Mouse (Mus musculus): ENCODE data around the gene Slu7. TPM values are rescaled to one million over a fixed set of nuclear protein-coding genes. Genes with fewer than 3 reads are reported as not detected.

Slu7 gene
- total RNA-seq (2021) = 10 to 100 TPM; 36.4 to 38.6 TPM
- long read RNA-seq, experiment 1, transcript Slu7-205 (16 exons, 1,662 nt) = minor isoform, 5 of 52 reads
- long read RNA-seq, experiment 1, transcript Slu7-201 (16 exons, 3,625 nt) = major isoform, 7 of 52 reads
- long read RNA-seq, experiment 1, partial matches to known transcripts = 30 of 52 reads
- long read RNA-seq, experiment 1, other reads (novel, unspliced or antisense) = 10 of 52 reads
- long read RNA-seq, experiment 2, transcript Slu7-201 (16 exons, 3,625 nt) = major isoform, 13 of 24 reads
- long read RNA-seq, experiment 2, partial matches to known transcripts = 0 of 24 reads
- long read RNA-seq, experiment 2, other reads (novel, unspliced or antisense) = 11 of 24 reads

- peak; percentile 82 for DNase-seq
These were observed at the start of gene Slu7 for GRCm38 (mm10) chr11:43433254-43434023. Gene Slu7 (plus strand): TSS chr11:43433744.

DNA sequence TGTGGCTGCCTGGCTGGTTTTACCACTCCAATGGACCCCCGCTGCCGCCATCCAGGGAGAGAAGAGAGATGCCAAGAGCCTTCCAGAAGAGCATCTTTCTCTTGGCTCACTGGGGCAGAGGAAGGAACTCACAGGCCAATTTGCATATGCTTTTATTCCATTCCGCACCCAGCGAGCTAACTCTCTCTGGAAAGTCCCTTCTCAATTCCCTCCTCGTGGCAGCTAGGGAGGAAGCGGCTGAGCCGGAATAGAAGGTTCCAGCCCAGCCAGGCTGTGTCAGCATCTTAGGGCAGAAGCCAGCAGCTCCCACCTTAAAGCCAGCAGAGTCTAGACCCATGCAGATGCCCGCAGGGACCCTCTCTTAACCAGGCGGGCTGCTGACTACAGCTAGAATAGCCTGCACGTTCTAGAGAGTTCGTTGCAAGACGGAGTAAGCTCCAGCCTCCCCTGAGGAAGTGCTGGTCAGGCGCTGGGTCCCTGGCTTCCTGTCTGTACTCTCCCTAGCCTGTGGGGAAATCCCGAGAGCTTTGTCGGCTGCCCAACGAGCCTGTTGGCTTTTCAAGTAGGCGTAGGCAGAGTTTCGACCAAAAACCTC is 48.4 kb upstream of the Slu7 start:
- peak; percentile 67 for DNase-seq

DNA sequence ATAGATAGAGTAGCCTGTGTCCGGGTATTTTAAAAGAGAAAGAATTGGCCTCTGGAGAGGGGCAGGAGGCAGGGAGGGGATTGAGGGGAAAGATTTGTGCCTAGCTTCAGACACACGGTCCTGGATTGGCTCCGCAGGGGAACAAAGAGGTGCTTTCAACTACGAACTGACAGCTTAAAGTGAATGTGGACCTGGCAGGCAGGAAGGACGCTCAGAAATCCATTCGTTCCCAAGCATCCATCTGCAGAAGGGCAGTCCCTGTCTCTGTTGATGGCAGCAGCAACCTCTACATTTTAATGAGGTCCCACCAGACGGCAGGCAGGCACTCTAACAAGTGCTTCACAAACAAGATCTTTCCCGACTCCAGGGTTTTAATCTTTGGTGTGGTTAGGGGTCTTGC is 47.8 kb upstream of the Slu7 start:
- DNase-seq = peak; percentile 3

DNA sequence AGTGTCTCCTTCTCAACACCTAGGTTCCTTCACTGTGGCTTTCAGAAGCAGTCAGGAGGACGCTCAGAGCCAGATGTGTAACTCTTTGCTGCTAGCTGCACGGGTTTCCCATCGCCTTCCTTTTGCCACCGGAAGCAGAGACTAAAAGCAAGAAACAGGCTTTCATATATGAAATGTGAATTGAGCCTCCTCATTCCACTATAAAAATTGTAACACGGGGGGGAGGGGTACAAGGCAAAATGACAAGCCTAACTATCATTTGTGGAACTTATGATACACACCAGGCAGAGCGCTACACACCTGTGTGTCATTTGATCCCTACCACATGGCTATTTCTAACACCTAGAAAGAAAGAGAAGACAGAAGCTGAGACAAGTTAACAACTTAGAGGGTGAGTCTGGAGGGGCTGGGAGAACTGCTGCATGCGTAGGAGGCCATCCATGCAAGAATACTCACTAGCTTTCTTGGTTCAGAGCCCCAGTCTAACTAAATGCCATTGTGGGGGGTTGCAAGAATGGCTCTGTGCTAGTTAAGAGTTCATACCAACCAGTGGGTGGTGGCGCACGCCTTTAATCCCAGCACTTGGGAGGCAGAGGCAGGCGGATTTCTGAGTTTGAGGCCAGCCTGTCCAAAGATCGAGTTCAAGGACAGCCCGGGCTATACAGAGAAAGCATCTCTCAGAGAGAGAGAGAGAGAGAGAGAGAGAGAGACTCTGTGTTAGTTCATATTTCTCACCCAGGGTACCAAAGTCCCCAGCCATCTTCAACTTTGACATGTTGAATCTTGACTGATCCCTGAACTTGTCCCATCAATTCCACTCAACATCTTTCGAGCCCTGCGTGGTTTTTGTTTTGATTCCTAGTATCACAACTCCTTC is 46.3 kb upstream of the Slu7 start:
- DNase-seq = no peak

DNA sequence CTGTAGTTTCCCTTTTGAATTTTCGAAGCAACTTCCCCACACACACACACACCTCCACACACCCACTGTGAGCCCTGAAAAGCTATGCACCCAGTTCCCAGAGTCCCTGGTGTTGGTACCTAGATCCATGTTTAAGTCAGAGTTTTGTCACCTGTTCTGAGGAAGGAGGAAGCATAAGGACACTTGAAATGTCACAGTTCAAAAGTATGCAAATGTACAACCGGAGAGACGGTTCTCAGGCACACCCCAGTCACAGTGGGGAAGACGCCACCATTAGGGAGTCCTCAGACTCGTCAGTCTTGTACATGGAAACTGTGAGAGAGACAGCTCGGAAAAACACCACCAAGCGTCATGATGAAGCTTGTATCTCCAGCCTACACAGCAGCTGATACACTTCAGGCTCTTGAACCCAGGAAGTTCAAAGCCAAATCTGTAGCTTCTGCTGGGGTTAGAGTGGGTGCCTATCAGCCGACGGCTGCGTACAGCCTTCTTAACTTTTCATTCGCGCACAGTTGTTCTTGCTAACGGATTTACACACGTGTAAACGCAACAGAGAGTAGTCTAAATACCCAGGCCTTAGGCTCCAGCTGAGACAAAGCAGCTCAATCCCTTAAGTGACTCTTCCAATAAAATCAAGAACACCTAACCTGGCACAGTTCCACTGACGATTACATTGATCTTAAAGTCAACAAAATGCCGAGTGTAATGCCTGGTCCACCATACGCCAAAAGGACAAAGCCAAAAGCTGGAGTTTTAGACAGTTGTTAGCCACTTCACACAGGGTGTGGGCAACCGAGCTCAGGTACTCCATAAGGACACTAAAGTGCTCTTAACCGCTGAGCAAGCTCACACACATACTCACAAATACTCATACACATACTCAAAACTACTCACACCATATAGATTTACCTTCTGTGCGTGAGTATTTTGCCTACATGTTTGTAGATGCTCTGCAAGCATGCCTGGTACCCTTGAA is 45.1 kb upstream of the Slu7 start:
- no peak for DNase-seq

- DNase-seq = no peak
These were observed 44.4 kb upstream of the Slu7 start for GRCm38 (mm10) chr11:43389118-43389517.

DNA sequence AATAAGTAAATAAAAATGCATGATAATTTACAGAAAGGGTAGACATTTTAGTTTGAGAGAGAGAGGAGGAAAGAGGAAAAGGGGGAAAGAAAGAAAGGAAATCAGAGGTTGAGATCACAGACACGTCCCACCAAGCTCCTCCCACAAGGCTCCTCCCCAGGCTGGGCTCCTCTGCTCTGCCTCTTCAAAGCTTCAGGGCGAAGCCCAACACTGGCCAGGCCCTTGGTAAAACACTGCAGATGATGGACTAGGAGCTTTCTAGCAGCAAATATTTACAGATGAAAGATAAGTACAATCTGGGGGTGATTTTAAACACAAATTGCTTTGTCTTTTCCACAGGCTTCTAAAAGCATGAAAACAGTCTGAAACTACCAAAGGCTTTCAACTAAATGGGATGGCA is 40.8 kb upstream of the Slu7 start:
- DNase-seq = no peak

DNA sequence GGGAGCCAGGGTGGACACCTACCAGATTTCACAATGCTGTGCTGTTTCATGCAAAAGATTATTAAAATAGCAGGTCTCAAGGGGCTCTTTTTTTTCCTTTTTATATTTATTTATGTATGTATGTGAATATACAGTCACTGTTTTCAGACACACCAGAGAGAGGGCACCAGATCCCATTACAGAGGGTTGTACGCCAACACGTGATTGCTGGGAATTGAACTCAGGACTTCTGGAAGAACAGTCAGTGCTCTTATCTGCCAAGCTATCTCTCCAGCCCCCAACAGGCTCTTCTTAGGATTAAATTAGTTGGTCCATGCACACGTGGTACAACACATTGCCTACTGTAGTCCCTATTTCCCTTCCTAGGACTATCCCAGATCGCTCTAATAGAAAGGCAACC is 40.2 kb upstream of the Slu7 start:
- no peak for DNase-seq

GRCm38 (mm10) chr11:43395073-43395948 is 38.2 kb upstream of the Slu7 start:
- DNase-seq = no peak

DNA sequence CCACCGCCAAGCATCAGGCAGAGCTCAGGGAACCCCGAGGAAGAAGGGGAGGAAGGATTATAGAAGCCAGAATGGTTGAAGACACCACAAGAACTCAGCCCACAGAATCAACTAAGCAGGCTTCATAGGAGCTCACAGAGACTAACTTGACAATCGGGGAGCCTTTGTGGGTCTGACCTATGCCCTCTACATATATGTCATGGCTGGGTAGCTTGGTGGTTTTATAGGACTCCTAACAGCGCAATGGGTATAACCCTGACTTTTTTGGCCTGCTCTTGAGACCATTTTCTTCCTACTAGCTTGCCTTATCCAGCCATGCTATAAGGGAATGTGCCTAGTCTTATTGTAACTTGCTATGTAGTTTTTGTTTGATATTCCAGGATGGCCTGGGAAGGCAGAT is 37.3 kb upstream of the Slu7 start:
- DNase-seq = no peak

GRCm38 (mm10) chr11:43396672-43397071 is 36.9 kb upstream of the Slu7 start:
- DNase-seq = no peak

- DNase-seq = no peak
These were observed 34.2 kb upstream of the Slu7 start for GRCm38 (mm10) chr11:43399297-43399696.

GRCm38 (mm10) chr11:43400131-43400530 is 33.4 kb upstream of the Slu7 start:
- no peak for DNase-seq

- no peak for DNase-seq
These were observed 29.3 kb upstream of the Slu7 start for GRCm38 (mm10) chr11:43404150-43404807.

DNA sequence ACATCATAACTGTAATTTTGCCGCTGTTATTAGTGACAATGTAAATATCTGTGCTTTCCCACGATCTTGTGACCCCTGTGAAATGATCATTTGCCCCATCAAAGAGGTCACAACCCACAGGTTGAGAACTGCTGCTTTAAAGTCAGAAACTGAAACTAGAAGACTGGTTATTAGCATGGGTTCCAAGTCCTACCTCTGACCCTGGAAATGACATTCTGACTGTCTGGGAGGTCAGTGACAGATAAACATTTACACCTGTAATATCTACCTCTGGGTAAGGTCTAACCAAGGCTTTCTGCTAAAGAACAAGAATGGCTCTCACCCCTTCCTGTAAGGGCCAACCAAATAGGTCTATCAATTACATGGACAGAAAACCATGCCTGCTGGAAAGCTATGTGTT is 24.7 kb upstream of the Slu7 start:
- DNase-seq = no peak

GRCm38 (mm10) chr11:43410291-43410690 is 23.3 kb upstream of the Slu7 start:
- DNase-seq = no peak

- DNase-seq = peak; percentile 82
These were observed 22.1 kb upstream of the Slu7 start for GRCm38 (mm10) chr11:43411413-43411812.

- DNase-seq = peak; percentile 84
These were observed 20.6 kb upstream of the Slu7 start for GRCm38 (mm10) chr11:43412771-43413451.

GRCm38 (mm10) chr11:43417201-43417600 is 16.3 kb upstream of the Slu7 start:
- no peak for DNase-seq
